Mouse (Mus musculus) NIH3T3 (cell line): ENCODE results near the gene Ogg1.

ENCODE experiments used
- DNase-seq: peaks from one replicate; pipeline ENCODE4 v3.0.0-alpha.2; 2012; ENCODE audit warnings: low read depth

Ogg1 gene

GRCm38 (mm10) chr6:113326533-113327315 is at the start of gene Ogg1:
Ogg1 (plus strand) TSS chr6:113326972.
- peak; percentile 98 for DNase-seq

- no peak for DNase-seq
Measured at GRCm38 (mm10) chr6:113281676-113282075, 45.1 kb upstream of the Ogg1 start.

DNA sequence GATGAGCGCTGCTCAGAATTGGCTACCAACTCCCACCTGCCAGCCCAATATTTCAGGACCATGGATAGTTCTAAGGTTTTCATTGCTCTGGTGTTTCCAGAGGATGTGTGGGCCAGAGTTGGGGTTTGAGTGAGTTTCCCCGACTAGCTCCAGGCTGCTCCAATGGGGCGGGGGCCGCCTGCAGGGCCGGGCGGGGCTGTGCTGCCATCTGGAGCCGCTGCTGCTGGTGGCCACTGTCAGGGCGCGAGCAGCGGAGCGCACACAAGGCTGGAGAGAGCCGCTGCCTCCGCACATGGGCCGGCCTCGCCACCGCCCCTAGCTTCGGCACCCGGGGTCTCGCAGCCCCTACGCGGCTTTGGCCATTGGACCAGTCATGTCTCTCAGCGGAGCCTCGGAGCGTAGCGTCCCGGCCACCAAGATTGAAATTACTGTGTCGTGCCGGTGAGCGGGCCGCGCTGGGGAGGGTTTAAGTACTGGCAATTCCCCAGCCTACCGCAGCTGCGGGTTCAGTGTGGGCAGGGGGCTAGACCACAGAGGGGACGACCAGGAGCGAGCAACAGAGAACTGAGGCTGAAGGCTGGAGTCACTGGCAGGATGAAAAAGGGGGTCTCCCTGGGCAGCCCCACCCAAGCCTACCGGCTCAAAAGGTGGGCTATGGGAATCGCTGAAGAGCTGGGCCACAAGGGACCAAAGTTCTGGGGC is 44.5 kb upstream of the Ogg1 start, which contains the start of gene Cpne9:
Gene Cpne9, plus strand, starts transcription at position 207 of the 702 bp plus-strand sequence.
- peak; percentile 59 for DNase-seq

DNA sequence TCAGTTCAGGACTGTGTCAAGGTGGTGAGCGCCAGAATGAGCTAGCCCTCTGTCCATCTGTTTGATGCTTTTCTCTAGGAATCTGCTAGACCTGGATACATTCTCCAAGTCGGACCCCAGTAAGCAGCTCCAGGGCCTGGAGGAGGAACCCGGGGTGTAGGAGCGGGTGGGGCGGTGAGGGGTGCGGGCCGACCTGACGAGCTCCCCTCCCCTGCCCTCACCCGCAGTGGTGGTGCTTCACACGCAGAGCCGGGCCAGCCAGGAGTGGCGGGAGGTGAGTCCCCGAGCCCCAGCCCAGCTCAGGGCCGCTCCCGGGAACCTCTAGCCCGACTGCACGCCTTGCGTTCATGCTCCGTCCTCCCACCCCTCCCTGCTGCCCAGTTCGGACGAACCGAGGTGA is 43.8 kb upstream of the Ogg1 start:
- DNase-seq: no peak

DNA sequence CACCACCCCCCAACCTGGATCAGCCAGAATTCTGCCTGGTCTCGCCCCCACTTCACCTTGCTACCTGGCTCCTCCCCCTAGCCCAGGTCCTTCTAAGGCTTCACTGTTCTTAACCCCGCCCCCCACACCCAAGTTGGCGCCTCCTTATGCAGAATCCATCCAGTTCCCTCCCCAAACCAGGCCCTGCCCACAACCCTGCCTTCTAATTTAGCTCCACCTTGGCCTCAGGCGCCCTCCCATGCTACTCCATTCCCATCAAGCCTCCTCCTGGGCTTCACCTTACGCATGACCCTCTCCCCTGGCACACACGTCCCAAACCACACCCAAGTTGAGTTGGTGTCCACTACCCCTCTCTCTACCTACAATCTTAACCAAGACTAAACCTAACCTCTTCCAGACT is 43.3 kb upstream of the Ogg1 start:
- no peak for DNase-seq

- DNase-seq: no peak
Measured at GRCm38 (mm10) chr6:113284931-113285330, 41.8 kb upstream of the Ogg1 start.

DNA sequence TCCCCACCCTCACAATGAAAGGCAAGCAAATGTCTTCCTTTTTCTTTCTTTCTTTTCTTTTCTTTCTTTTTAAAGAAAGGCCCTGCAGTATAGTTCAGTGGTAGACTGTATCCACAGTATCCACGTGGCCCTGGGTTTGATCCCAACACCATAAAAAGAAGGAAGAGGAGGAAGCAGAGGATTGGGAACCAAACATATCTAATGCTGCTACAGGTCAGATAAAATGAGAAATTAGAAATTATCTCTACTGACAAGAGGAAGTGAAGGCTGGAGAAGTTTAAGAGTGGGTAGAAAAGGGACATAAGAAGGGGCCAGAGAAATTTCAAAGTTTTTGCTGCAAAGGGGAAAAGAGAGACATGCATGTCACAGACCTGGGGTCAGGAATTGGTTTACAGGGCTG is 40.5 kb upstream of the Ogg1 start:
- no peak for DNase-seq

- DNase-seq: no peak
Measured at GRCm38 (mm10) chr6:113287236-113287635, 39.5 kb upstream of the Ogg1 start.

DNA sequence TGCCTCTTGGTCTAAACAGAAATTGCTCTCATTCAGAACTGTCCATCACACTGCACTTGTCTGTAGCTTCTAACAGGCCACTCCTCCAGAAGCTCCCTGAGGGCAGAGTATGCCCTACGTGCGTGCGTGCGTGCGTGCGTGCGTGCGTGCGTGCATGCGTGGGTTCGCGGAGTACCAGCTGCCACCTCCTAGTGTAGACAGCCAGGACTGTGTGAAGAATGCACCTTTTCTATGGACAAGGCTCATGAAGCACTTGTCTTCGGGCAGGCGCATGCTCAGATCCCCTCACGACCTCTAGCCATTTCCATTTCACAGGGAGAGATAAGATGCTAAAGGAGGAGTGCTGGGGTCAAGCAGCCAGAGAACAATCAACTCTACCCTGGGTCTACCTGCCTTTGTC is 37.4 kb upstream of the Ogg1 start:
- DNase-seq: no peak

DNA sequence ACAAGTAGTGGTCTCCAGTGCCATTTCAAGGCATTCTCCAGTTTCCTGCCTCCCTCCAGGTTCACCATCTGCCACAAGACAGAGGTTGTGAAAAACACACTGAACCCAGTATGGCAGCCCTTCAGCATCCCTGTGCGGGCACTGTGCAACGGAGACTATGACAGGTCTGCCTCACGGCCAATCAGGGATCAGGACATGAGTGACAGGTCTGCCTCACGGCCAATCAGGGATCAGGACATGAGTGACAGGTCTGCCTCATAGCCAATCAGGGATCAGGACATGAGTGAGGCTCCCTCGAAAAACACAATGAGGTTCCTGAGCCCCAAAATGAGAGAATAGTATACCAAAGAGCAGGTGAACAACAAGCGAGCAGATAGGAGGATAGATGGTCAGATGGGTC is 36.4 kb upstream of the Ogg1 start:
- no peak for DNase-seq

DNA sequence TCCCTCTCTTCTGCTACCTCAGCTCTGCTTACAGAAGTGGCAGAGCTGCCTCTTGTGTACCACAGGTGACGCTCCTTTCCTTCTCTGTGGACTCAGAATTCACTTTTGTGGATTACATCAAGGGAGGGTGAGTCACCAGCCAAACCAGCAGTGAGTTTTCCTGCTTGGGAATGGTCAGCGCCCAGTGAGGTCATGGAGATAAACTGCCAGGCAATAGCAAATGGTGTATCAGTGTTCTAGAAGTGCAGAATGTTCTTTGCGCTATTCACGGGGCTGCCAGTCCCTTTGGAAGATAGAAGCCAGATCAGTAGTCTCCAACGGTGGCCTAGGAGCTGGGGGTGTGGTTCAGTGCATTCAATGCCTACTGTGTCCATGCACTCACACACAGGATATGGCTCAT is 33.8 kb upstream of the Ogg1 start:
- DNase-seq: peak; percentile 70

GRCm38 (mm10) chr6:113296046-113296445 is 30.7 kb upstream of the Ogg1 start:
- no peak for DNase-seq

DNA sequence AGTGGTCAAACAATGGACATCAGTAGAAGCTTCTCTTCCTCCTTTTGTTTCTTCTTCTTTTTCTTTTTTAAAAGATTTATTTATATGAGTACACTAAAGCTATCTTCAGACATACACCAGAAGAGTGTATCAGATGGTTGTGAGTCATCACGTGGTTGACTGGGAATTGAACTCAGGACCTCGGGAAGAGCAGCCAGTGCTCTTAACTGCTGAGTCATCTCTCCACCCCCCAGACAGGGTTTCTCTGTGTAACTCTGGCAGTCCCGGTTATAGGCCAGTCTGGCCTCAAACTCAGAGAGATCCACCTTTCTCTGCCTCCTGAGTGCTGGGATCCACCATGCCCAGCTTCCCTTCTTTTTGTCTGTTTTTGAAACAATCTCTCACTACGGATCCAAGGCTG is 30.1 kb upstream of the Ogg1 start:
- DNase-seq: peak; percentile 83

DNA sequence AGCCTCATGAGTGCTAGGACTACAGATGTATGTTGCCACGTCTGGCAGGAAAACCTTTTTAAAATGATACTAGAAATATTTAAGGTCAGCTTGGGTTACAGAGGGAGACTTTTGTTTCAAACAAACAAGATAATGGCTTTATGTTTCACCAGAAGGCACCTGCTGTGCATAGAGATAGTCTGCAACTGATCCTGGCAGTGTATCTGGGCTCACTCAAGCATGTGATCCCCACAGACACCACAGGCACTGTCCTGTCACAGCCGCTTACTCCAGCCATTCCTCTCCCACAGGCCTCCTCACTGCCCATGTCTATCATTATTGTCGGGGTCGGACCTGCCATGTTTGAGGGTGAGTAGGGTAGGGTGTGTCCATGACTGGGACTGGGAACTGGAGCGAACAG is 25.4 kb upstream of the Ogg1 start:
- no peak for DNase-seq

DNA sequence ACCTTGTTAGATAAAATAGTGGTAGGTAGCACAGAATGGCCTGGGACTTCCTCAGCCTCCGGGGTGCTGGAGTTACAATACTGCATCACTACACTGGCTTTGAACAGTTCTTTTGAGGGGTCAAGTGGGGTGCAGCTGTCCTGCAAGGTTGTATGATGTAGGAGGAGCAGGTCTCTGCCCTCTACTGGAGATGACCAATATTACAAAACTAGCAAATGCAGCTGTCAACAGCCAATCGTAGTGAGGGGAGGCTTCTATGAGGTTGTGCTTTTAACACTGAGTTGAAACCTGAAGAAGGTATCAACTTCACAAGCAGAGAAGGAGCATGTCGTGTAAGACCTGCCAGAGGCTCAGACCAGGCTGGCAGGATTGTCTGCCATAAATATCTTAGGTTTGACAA is 24.5 kb upstream of the Ogg1 start:
- peak; percentile 82 for DNase-seq

DNA sequence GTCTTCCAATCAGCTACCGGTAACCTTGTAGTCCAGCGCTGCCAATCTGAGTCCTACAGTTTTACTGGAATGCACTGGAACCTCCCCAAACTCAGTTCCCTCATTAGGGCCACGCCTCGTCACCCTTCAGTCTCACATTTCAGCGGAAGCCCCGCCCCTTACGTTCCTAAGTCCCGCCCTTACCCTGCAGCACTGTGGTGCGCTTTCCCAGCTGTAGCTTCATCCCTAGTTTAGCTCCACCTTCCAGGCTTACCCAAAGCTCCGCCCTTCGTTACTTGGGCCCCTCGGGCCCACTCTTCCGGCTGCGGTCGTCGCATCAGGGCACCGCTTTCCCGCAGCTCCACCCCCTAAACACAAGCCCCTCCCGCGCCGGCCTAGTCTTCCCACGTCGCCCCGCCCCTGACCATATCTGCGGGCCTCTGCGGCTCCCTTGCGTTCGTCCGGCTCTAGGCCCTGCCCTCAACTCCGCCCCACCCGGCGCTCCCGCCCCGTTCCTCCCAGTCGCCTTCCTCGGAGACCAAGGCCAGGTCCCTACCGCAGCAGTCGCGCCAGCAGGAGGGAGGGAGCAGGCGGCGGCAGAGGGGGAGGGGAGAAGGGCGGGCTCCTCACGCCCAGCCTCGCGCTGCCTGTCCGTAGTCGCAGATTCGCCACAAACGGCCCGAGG is 20.3 kb upstream of the Ogg1 start:
- DNase-seq: peak; percentile 100

DNA sequence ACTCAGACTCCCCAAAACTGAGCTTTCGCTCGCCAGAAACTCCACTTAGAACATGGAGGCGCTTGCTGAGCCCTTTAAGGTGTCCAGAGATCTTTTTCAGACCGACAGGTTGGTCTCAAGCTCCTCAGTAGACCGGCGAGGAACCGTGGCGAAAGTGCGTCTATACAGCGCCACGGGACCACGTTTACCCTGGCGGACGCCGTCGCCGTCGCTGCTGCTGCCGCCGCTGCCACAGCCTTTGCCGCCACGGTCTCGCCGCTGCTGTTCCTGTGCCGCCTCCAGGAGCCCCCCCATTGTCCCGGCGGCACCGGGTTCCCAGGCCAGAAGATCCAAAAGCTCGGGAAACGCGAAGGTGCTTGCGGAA is 19.8 kb upstream of the Ogg1 start, which contains the start of gene Brpf1:
Gene Brpf1, plus strand, starts transcription at position 152 of the 364 bp plus-strand sequence.
- DNase-seq: no peak

DNA sequence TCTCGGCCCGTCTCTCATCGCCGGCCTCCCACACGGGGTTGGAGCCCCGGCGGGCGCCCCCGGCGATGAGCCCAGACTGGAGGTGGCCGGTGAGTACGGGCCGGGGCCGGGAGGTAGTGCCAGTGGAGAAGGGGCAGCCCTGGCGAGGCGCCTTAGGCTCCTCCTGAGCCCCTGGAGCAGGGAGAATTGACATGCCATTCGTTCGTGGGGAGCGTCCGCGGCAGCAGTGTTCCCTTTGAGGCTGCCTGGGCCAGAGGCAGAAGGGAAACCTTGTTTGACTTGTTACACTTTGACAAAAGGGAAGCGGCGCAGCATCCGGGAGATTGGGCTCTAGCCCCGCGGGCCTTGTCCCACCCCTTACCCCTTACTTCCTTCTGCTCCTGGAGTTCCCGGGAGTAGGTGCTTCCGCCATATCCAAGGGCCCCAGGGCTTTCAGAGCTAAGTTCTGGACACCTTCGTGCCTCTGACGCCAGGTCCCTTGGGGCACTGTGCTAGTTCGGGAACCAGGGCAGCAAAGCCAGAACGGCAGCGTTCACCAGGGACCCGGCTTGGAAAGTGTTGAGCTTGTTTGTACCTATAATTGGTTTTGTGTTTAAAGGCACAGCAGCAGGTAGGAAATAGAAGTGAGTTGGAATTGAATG is 19.2 kb upstream of the Ogg1 start:
- DNase-seq: peak; percentile 50

DNA sequence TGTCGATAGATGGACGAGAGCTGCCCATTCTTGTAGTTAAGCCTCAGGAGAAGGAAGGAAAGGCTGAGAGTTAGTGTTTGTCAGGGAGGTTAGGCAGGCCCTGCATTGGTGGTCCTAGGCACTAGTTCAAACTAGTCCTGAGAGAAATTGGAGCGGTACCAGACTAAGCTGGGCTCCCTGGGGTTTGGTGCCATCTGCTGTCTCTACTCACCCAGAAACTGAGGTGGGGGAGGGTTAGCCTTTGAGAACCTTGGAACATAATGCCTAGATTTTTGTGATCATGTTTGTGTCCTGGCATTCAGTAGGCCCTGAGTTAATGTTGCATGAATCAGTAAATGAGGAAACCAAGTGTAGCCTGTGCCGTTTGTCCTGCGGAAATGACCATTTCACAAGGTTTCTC is 18.6 kb upstream of the Ogg1 start:
- DNase-seq: peak; percentile 82

GRCm38 (mm10) chr6:113315972-113316371 is 10.8 kb upstream of the Ogg1 start:
- no peak for DNase-seq

GRCm38 (mm10) chr6:113329396-113329795 is 2.6 kb downstream of the Ogg1 start:
- DNase-seq: no peak

GRCm38 (mm10) chr6:113330547-113330946 is 3.8 kb downstream of the Ogg1 start:
- no peak for DNase-seq
